In genomic region chr5:124482966-124483654, GRCm38 (mm10) we compare ENCODE assay signal across 8 mouse cellular contexts. TPM values are rescaled to one million over a fixed set of nuclear protein-coding genes. Genes with fewer than 3 reads are reported as not detected.
DNase-seq lines count a peak whose midpoint lies in the region; ATAC-seq lines count a peak whose summit lies in the region.

Snrnp35 (plus strand) TSS chr5:124483134.

- intact Hi-C loops in gastrocnemius, postnatal 14 days (cut with DNase I; ENCODE audit: low total_unique reads), result no loop called here
- intact Hi-C loops in left cerebral cortex, postnatal 14 days (cut with DNase I), result loop anchor here (5.0 kb wide), 2 partner anchors 36 to 49 kb away; partner anchors contain the start of gene Rilpl1

- peak; percentile 94 to 99 for DNase-seq in adrenal gland, adult (ENCODE audit: inconsistent age in 2 of 2, low spot score in 1 of 2)
- DNase-seq in embryo, embryonic 10.5 days (ENCODE audit: low spot score), result peak; percentile 92
- peak; percentile 91 for DNase-seq in gastrocnemius, postnatal 14 days
- peak; percentile 84 to 85 for DNase-seq in left cerebral cortex, postnatal 14 days (ENCODE audit: low spot score in 2 of 2)
- DNase-seq in mesoderm, embryonic 11.5 days (ENCODE audit: low read depth, low spot score), result peak; percentile 94
- DNase-seq in right cerebral cortex, postnatal 36 days (ENCODE audit: low spot score in 2 of 2), result peak; percentile 80 to 82
- peak; percentile 93 for DNase-seq in yolk sac, embryonic 10.5 days (ENCODE audit: low spot score)

- ATAC-seq in inflammation-experienced regulatory T-cells, adult 6 months, result peak; percentile 74

RNA-seq across cellular contexts. Expression of gene Snrnp35, which starts in this region (rescaled TPM):
- 10 to 100 TPM; 27.3 to 28.4 TPM for total RNA-seq in gastrocnemius, postnatal 14 days (2021)
- 10 to 100 TPM in 1 of 3 experiments, 1 to 10 TPM in 2; 6.5 to 12.1 (median 9.7) TPM for polyA plus RNA-seq in inflammation-experienced regulatory T-cells, adult 6 months (2017; shearing (Covaris generic))
- total RNA-seq in left cerebral cortex, postnatal 14 days (2021), result 10 to 100 TPM; 20.9 to 24.2 TPM

Comparison
In these comparisons a context has a peak if more than half of its experiments do, and no peak if none do; other contexts are left out.
1. Peak in every context shown above with its lines: DNase-seq and ATAC-seq.